Mouse (Mus musculus) liver, embryonic 12.5 days (tissue): ENCODE results near the gene Sh3bp5l. TPM values are rescaled to one million over a fixed set of nuclear protein-coding genes. Genes with fewer than 3 reads are reported as not detected.
"Not testable (repeated sequence)": the region's sequence is repeated elsewhere in the genome, so short reads cannot be mapped to it uniquely, and the experiment has no call there.

Experiments used
- ATAC-seq: fragments of 200-750 bp; cut with Nextera tagmentation; 2 replicates; pipeline ENCODE4 v1.8.0; 2017; ENCODE audit warnings: moderate number of reproducible peaks, mild to moderate bottlenecking, moderate library complexity
- H3K27ac ChIP-seq: fragments of 300-500 bp; sonication (generic); 2 replicates; pipeline ENCODE4 v1.5.1; 2016; ENCODE audit warnings: mild to moderate bottlenecking
- H3K27me3 ChIP-seq: fragments of 300-500 bp; sonication (generic); replicated peaks from 2 replicates; pipeline ENCODE4 v1.6.1; 2016; ENCODE audit warnings: mild to moderate bottlenecking, moderate library complexity
- H3K36me3 ChIP-seq: fragments of 300-500 bp; sonication (generic); 2 replicates; pipeline ENCODE4 v1.6.1; 2016; ENCODE audit warnings: mild to moderate bottlenecking, moderate library complexity
- H3K4me1 ChIP-seq: fragments of 300-500 bp; sonication (generic); 2 replicates; pipeline ENCODE4 v1.6.1; 2016
- H3K4me2 ChIP-seq: fragments of 300-500 bp; sonication (generic); 2 replicates; pipeline ENCODE4 v1.6.1; 2016; ENCODE audit warnings: mild to moderate bottlenecking, moderate library complexity
- H3K4me3 ChIP-seq: fragments of 300-500 bp; sonication (generic); 2 replicates; pipeline ENCODE4 v1.5.1; 2016; ENCODE audit warnings: mild to moderate bottlenecking, moderate library complexity
- H3K9ac ChIP-seq: fragments of 300-500 bp; sonication (generic); 2 replicates; pipeline ENCODE4 v1.6.1; 2016; ENCODE audit warnings: mild to moderate bottlenecking, moderate library complexity
- H3K9me3 ChIP-seq: fragments of 300-500 bp; sonication (generic); replicated peaks from 2 replicates; pipeline ENCODE4 v1.6.1; 2016; ENCODE audit warnings: mild to moderate bottlenecking, moderate library complexity
- WGBS: fragments of 180-500 bp; shearing (Covaris S2); methylation state at CpG from one replicate; pipeline ENCODE4 v1.1.7; 2016; ENCODE audit not compliant: insufficient replicate concordance; 5-methylcytosine and 5-hydroxymethylcytosine counted together
- polyA plus RNA-seq: library from polyadenylated mRNA; unstranded; fragments of >200 nt; fragmentation: Nextera tagmentation; extraction: Ambion mirVana; gene quantifications from 2 replicates; pipeline ENCODE4 v1.2.1, GENCODE M21; 2016

Gene Sh3bp5l
- polyA plus RNA-seq, 1 experiment from 2014 or later: 19.9 TPM

- Histone ChIP-seq H3K9me3 (no peaks in the 10 kb centered on the region), H3K9ac (no peak overlapping the region), H3K27me3 (no peaks in the 10 kb centered on the region), H3K4me2 (peak overlapping the region; percentile 78), H3K4me1 (peaks cover 44% of the 10 kb centered on the region), H3K27ac (peak overlapping the region; percentile 49; the same call in 1 of the 2 replicates), H3K4me3 (peak overlapping the region; percentile 72), H3K36me3 (0 out of 2 replicates have a peak, but pooled peaks cover under 1% of the 10 kb centered on the region)
- ATAC-seq: no peak
- 52% methylated on average over 7 of the region's 7 CpGs for WGBS
Observed at GRCm38 (mm10) chr11:58303594-58303993, 26.9 kb upstream of the Sh3bp5l start.

- not testable (repeated sequence) for H3K27ac ChIP-seq, H3K9ac ChIP-seq, ATAC-seq, H3K27me3 ChIP-seq, H3K4me3 ChIP-seq, H3K9me3 ChIP-seq, H3K4me2 ChIP-seq
- WGBS: 83% methylated on average over 8 of the region's 8 CpGs
- peaks cover 16% of the 10 kb centered on the region for H3K36me3 ChIP-seq
- peaks cover 43% of the 10 kb centered on the region for H3K4me1 ChIP-seq
Observed at GRCm38 (mm10) chr11:58305299-58305698, 25.2 kb upstream of the Sh3bp5l start.

- Histone ChIP-seq H3K27ac (peak within 1 kb of the TSS; percentile 86), H3K27me3 (no peaks in the 10 kb centered on the region), H3K4me1 (peaks cover 32% of the 10 kb centered on the region), H3K4me3 (peak within 1 kb of the TSS; percentile 74), H3K4me2 (peak within 1 kb of the TSS; percentile 98), H3K9me3 (no peaks in the 10 kb centered on the region), H3K36me3 (peaks cover 30% of the 10 kb centered on the region), H3K9ac (peak within 1 kb of the TSS; percentile 90)
- peak; percentile 61 for ATAC-seq
- 4% methylated on average over 34 of the region's 34 CpGs for WGBS
Observed at GRCm38 (mm10) chr11:58306860-58307308, 23.6 kb upstream of the Sh3bp5l start, which contains the start of gene Zfp692. Gene Zfp692, plus strand, starts transcription at chr11:58307069.

GRCm38 (mm10) chr11:58307411-58308080 lies 23.0 kb upstream of the Sh3bp5l start:
- peak; percentile 80 for ATAC-seq
- Histone ChIP-seq H3K4me1 (peaks cover 32% of the 10 kb centered on the region), H3K27ac (peak overlapping the region; percentile 86), H3K9me3 (no peaks in the 10 kb centered on the region), H3K27me3 (no peaks in the 10 kb centered on the region), H3K4me3 (peak overlapping the region; percentile 74), H3K9ac (peak overlapping the region; percentile 90), H3K36me3 (peaks cover 35% of the 10 kb centered on the region), H3K4me2 (peak overlapping the region; percentile 98)
- 1% methylated on average over 42 of the region's 42 CpGs for WGBS

DNA sequence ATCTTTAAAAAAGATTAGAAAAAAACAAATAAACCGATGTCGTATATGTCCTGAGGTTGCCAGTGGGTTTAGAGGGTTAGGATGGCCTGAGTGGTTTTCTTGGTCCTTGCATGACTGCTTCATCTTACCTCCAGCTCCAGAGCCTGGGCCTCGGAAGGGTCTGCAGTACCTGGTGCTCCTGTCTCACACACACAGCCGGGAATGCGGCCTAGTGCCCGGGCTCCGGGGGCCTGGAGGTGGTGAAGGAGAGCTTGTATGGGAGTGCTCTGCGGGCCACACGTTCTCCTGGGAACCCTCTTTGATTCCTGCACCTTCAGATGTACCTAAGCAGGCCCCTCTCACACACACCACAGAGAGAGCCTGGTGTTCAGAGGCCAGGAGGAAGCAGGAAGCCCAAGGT lies 21.9 kb upstream of the Sh3bp5l start:
- Histone ChIP-seq H3K9me3 (no peaks in the 10 kb centered on the region), H3K4me2 (no peak overlapping the region), H3K27ac (no peak overlapping the region), H3K36me3 (peaks cover 46% of the 10 kb centered on the region), H3K4me1 (peaks cover 29% of the 10 kb centered on the region), H3K27me3 (no peaks in the 10 kb centered on the region), H3K4me3 (no peak overlapping the region), H3K9ac (no peak overlapping the region)
- no peak for ATAC-seq
- WGBS: 90% methylated on average over 9 of the region's 9 CpGs

DNA sequence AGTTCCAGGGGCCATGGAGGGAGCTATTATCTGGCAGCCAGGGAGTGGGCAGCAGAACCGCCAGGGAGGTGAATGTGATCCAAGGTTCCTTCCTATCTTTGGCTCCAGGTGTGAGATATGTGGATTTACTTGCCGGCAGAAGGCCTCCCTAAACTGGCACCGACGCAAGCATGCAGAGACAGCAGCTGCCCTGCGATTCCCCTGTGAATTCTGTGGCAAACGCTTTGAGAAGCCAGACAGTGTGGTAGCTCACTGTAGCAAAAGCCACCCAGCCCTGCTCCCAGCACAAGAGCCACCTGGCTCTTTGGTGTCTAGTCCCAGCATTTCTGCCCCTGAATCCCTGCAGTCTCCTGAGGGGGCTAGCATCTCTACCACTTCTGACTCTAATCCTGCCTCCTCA lies 16.5 kb upstream of the Sh3bp5l start:
- WGBS: 77% methylated on average over 6 of the region's 6 CpGs
- no peak overlapping the region for H3K4me2 ChIP-seq
- H3K36me3 ChIP-seq: peaks cover 96% of the 10 kb centered on the region
- no peaks in the 10 kb centered on the region for H3K4me1 ChIP-seq
- H3K4me3 ChIP-seq: no peak overlapping the region
- H3K27ac ChIP-seq: no peak overlapping the region
- no peaks in the 10 kb centered on the region for H3K27me3 ChIP-seq
- ATAC-seq: no peak
- no peaks in the 10 kb centered on the region for H3K9me3 ChIP-seq
- H3K9ac ChIP-seq: no peak overlapping the region

DNA sequence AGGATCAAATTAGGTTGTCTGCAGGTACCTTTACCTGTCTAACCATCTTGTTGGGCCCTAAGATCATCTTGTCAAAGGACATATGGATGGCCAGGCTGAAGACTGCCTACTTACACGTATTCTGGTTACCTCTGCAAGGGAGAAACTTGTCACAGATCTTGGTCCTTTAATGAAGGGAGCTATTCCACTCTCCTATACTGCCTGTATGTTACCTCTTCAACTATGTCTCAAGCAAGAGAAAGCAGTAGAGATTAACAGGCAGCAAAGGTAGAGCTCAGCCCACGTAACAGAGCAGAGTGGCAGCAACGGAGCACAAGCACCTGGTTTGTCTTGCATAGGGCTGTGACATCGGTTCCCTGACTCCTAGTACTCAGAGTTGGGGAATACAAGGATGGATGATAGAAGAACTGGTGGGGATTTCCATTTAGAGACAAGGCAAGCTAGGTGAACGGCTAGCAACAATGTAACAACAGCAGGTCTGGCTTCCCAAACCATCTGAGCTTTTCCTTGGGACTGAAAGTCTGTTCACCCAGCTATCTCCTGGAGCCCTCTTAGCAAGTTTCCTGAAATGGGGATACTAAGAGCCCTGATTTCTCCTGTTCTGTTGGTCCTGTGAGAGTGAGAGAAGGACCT lies 14.9 kb upstream of the Sh3bp5l start:
- no peaks in the 10 kb centered on the region for H3K9me3 ChIP-seq
- H3K27ac ChIP-seq: no peak overlapping the region
- no peak for ATAC-seq
- H3K4me1 ChIP-seq: no peaks in the 10 kb centered on the region
- H3K27me3 ChIP-seq: no peaks in the 10 kb centered on the region
- H3K36me3 ChIP-seq: peaks cover 97% of the 10 kb centered on the region
- H3K4me2 ChIP-seq: no peak overlapping the region
- H3K4me3 ChIP-seq: no peak overlapping the region
- WGBS: 91% methylated on average over 5 of the region's 5 CpGs
- no peak overlapping the region for H3K9ac ChIP-seq

GRCm38 (mm10) chr11:58316344-58316743 lies 14.2 kb upstream of the Sh3bp5l start:
- H3K4me3 ChIP-seq: no peak overlapping the region
- H3K4me2 ChIP-seq: no peak overlapping the region
- H3K27me3 ChIP-seq: no peaks in the 10 kb centered on the region
- no peaks in the 10 kb centered on the region for H3K9me3 ChIP-seq
- 84% methylated on average over 17 of the region's 17 CpGs for WGBS
- H3K4me1 ChIP-seq: peaks cover 6% of the 10 kb centered on the region
- H3K36me3 ChIP-seq: peaks cover 97% of the 10 kb centered on the region
- ATAC-seq: peak; percentile 38; the same call in 1 of the 2 replicates
- H3K27ac ChIP-seq: no peak overlapping the region
- H3K9ac ChIP-seq: no peak overlapping the region

DNA sequence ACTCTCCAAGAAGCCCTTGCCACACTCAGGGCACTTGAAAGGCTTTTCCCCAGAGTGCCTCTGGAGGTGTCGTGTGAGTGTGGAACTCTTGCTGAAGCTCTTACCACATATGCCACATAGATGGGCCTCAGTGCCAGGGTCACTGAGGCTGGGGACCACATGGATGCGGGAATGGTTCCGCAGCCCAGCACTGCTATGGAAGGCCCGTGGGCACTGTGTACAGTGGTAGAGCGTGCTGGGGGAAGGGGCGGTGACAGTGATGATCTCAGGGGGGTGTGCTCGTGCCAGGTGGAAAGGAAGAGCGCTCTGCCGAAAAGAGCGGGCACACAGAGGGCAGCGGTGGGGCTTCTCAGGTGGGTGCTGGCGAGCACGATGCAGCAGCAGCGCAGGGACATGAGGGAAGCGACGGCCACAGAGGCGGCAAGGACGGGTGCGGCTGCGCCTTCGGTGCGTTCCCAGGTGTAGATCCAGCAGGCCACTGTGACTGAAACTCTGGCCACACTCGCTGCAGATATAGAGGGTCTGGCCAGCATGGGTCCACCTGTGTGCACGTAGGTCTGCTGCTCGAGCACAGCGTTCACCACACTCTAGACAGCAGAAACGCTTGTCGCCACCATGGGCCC lies 13.6 kb upstream of the Sh3bp5l start:
- peaks cover 11% of the 10 kb centered on the region for H3K4me1 ChIP-seq
- H3K27me3 ChIP-seq: no peaks in the 10 kb centered on the region
- no peak overlapping the region for H3K4me2 ChIP-seq
- peak; percentile 36; the same call in 1 of the 2 replicates for ATAC-seq
- no peak overlapping the region for H3K9ac ChIP-seq
- H3K4me3 ChIP-seq: no peak overlapping the region
- 87% methylated on average over 28 of the region's 28 CpGs for whole genome bisulfite sequencing
- H3K36me3 ChIP-seq: peaks cover 96% of the 10 kb centered on the region
- no peaks in the 10 kb centered on the region for H3K9me3 ChIP-seq
- H3K27ac ChIP-seq: no peak overlapping the region

DNA sequence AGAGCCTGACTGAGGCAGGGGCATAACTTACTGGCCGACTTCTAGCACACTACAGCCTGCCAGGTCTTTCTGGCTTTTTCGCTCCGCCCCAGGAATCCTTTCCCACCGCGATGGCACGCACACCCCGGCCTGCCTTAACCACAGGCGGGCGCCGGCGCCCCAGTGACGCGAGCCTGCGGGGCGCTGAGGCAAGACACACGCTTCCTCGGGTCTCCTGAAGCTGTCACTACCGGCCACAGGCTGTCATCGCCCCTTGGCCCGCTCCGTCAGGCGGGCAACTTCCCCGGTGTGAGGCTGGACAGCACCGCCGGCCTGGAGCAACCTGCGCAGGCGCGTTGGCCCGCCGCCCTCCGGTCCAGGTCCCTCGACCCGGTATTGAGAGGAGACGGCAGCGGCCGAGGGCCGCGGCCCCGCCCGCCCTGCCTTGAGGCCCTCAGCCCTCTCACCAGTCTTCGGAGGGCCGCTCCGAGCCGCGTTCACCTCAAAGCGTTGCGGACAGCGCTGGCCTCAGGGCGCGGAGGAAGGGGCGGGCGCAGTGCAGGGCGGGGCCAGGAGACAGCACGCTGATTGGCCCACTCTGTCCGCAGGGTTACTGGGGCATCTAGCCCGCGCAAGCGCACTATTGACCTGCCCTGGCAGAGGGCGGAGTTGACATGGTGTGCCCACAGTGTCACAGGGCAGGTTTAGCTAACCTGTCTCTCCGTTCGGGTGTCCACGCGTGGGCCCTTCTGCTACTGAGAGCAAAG lies 7.5 kb upstream of the Sh3bp5l start:
- peaks cover 51% of the 10 kb centered on the region for H3K4me1 ChIP-seq
- H3K4me3 ChIP-seq: peak overlapping the region; percentile 85
- H3K9ac ChIP-seq: peak overlapping the region; percentile 95
- under 1% methylated on average over 63 of the region's 63 CpGs for WGBS
- peaks cover 54% of the 10 kb centered on the region for H3K36me3 ChIP-seq
- peak; percentile 99 for ATAC-seq
- H3K27me3 ChIP-seq: no peaks in the 10 kb centered on the region
- no peaks in the 10 kb centered on the region for H3K9me3 ChIP-seq
- peak overlapping the region; percentile 100 for H3K27ac ChIP-seq
- peak overlapping the region; percentile 96 for H3K4me2 ChIP-seq

DNA sequence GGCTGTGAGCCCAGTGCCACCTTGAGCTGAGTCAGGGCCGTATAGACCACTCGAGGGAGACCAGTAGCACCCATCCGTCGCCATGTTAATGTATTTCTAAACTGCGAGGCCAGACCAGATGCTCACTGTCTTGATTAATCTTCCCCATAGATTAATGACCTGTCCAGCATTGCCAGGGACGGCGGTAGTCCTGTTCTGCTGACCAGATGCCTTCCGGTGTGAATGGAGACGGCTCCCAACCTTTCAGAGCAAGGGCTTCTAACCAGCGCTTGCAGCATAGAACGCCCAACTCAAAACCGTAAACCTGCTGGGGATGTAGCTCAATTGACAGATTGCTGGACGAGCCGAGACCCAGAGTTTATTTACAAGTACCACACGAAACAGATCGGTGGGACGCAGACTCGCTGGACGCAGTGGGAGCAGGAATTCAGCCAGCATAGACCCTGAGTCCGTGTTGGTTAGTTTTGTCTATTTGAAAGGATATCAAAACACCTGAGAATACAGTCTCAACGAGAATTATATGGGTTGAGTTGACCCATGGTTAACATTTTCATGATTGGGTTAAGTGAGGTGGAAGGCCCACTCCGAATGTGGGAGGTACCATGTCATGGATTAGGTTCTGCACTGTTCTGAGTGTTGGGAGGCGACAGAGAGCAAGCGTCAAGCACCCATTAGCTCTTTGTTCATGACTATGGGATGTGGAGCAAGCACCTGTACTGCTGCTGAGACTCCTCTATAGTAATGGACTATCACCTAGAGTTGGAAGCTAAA lies 6.8 kb upstream of the Sh3bp5l start:
- WGBS: 12% methylated on average over 24 of the region's 24 CpGs
- peak; percentile 0; the same call in 1 of the 2 replicates for ATAC-seq
- H3K27me3 ChIP-seq: no peaks in the 10 kb centered on the region
- no peaks in the 10 kb centered on the region for H3K9me3 ChIP-seq
- H3K36me3 ChIP-seq: peaks cover 53% of the 10 kb centered on the region
- peaks cover 59% of the 10 kb centered on the region for H3K4me1 ChIP-seq
- peak overlapping the region; percentile 95 for H3K9ac ChIP-seq
- H3K4me2 ChIP-seq: peak overlapping the region; percentile 96
- H3K27ac ChIP-seq: peak overlapping the region; percentile 100
- H3K4me3 ChIP-seq: peak overlapping the region; percentile 85
